Mouse (Mus musculus) retina, postnatal 7 days (tissue): Measurements from ENCODE around the gene Sod1.
"Not testable (repeated sequence)": the region's sequence is repeated elsewhere in the genome, so short reads cannot be mapped to it uniquely, and the experiment has no call there.

Experiments used
- DNase-seq: peaks from one replicate; pipeline ENCODE4 v3.0.0-alpha.2; 2012; ENCODE audit warnings: low read depth, low spot score

Sod1 gene

DNA sequence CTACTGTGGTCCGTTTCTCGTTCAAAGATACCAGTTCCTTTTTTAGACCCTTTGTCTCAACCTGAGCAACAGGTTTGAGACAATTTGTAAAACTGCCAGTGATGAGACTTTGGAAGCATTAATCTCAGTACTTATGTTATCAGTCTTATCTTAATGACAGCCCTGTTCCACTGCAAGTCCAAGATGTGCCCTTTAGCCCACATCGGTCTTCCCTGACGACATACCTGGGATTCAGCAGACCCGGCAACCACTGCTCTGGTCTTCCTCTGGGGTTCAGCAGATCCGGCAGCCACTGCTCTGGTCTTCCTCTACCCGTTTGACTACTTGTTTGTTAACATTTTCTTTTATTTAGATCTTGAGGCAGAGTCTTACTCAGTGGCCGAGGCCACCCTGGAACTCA is 8.8 kb upstream of the Sod1 start:
- no peak for DNase-seq

- no peak for DNase-seq
Observed at GRCm38 (mm10) chr16:90213477-90214339, 6.8 kb upstream of the Sod1 start.

DNA sequence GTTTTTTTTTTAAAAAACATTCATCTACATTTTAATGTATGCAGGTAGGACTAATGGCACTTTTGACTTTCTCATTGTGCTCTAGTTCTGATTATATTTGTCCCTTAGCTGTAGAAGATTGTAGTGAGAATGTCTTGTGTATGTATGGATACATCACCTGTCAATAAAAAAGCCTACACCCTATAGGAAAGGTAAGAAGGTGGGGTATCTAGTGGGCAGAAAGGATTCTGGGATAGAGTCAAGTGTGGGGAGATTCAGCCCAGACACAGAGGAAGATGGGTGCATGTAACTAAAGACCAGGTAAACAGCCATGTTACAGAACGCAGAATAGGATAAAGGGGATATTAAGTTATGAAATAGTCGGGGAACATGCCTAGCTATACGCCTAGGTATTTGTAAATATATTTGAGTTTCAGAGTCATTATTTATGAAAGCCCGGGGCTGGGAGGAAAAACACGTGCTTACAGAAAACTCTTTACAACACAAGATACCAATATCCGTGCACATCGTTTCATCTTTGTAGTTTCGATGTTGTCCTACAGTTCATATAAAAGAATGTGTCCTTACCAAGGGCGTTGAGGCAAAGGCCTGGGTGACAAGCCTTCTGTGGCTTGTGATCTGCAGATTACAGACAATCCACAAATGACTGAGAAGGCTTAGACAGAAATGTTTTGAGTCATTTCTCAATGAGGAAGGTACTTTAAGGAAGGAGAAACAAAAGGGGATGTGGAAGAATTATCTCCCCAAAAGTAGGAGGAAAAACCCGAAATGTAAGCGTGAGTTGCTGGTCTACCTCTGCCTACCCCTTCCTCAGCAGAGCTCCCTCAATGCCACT is 5.6 kb upstream of the Sod1 start:
- DNase-seq, result no peak

GRCm38 (mm10) chr16:90215879-90216278 is 4.7 kb upstream of the Sod1 start:
- DNase-seq, result not testable (repeated sequence)

DNA sequence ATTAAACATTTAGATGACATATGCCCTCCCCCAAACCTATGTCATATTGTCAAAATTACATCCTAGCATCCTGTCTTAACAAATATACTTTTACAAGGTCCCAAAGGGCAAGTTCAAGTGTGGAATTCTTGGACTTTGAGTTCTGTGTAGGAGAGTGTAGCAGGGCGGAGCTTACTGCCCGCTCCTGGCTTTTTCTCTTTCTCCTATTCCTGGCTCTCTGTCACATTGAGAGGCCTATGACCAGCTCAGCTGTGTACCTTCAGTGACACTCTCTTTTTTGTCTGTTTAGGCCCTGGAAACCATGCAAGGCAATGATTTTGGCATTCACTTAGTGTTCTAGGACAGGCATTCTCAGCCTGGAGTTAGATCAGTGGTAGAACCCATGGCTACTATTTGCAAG is 4.1 kb upstream of the Sod1 start:
- no peak for DNase-seq

DNA sequence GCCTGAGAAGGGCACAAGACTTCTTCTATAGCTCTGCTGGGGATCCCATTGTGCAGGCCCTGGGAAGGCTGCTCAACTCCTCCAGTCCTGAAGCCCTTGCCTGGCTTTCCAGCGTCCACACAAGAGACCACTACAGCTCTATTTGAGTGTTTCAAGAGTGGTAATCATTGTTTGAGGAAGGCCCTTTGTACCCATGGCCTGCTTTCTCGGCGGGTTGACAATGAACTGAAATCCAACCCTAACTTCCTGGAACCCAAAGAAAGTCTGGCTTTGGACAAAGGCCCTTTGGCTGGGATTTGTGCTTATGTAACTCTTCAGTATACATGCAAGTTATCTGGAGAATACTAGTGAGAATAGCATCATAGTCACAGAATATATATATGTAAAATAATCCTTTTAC is 3.2 kb upstream of the Sod1 start:
- DNase-seq, result no peak

GRCm38 (mm10) chr16:90217926-90218325 is 2.6 kb upstream of the Sod1 start:
- no peak for DNase-seq

DNA sequence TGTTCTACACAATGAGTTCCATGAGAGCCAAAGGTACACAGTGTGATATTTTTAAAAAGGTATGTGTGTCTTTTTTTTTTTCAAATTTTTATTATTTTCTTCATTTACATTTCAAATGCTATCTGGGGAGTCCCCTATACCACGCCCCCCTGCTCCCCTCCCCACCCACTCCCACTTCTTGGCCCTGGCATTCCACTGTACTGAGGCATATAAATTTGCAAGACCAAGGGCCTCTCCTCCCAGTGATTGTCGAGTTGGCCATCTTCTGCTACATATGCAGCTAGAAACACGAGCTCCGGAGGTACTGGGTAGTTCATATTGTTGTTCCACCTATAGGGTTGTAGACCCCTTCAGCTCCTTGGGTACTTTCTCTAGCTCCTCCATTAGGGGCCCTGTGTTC is 1.1 kb upstream of the Sod1 start:
- DNase-seq, result not testable (repeated sequence)

- no peak for DNase-seq
Observed at GRCm38 (mm10) chr16:90220892-90221431, 408 bp downstream of the Sod1 start.

GRCm38 (mm10) chr16:90221441-90222070 is 1.0 kb downstream of the Sod1 start:
- DNase-seq, result no peak

DNA sequence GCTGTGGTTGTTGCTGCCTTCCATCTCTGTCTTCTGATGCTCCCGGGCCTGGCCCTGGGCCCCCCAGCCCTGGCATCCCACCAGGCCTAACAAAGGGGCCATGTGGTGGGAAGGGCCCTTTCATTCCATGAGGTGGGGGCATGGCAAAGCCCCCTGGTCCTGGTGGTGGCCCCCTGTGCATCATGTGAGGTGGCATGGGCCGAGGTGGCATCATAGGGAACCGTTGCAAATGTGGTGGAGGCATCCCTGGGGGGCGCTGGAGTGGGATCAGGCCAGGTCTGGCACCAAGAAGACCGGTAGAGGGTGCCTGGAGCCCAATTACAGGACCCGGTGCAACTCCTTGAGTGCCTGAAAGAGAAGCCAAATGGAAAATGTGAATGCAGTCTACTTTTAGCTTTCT is 9.3 kb downstream of the Sod1 start:
- DNase-seq, result no peak

- no peak for DNase-seq
Observed at GRCm38 (mm10) chr16:90231302-90231701, 10.7 kb downstream of the Sod1 start.

DNA sequence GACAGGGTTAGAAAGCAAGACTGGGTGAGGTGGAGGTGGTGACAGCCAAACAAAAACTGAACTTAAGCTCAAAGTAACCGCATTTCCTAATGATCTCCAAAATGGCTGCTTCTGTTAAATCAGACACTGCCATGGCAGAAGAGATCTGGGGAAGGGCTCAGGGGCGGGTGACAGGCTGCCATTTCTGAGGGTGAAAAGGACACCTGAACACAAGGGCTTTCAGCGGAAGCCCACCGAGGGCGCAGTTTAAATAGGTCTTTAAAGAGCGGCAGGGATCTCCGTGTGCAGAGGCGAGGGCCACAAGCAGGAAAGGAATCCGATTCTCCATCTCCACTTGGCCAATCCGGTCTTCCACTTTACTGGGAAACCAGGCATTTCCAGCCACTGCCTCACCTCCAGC is 13.1 kb downstream of the Sod1 start:
- no peak for DNase-seq

DNA sequence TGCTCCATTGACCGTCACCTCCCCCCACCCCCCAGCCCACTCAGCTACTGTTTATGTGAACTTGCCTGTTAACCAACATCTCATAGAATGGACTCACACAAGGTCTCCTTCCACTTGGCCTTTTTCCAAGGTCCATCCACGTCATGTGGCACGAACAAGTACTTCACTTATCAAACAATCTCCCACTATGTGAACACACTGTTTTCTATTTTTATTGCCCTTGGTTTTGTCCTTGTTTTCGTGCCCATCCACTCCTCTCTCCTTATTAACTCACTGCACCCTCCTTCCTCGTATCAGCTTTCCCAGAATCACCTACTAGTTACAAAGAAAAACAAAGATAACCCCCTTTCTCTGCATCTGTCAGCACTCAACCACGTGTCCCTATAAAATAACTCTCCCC is 14.1 kb downstream of the Sod1 start:
- no peak for DNase-seq

DNA sequence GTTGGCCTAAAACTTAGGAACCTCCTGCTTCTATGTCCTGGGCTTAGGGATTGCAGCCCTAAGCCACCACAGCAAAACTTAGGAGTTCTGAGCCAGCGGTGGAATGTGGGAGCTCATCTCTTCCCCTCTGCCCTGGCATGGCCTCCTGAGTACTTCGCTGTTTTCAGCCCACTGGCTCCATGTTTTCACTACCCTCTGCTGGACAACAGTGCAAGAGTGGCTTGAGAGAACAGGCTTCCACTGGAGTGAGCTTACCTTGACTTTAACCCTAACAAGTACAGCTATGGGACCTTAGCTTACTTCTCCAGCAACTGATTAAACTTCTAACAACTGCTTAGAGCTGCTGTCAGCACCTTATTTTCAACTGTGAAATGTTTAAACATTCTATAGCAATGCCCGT is 14.6 kb downstream of the Sod1 start:
- no peak for DNase-seq

DNA sequence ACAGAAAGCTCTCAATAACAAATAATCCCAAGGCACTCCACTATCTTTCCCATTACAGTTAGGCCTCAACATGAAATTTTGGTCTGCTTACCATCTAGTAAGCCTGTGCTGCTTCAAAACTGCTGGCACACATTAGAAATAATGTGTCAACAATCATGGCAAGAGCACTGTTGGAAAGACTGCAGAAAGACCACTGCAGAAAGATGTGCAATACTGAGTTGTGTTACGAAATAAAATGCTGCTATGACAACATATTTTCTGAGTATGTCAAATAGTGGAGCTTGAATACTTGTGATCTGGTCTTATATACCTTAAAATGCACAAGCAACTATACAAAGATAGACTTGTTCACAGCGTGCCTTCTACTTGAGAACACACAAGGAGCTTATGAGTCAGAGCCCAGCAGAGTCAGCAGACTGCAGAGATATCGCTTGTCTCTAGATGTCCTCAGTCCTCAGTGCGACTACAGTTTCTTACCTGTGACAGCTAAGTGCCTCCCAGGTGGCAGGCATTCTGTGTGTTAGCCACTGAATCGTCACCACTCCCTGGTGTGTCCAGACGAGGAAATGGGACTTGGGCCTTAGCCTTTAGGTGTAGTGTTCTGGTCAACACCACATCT is 18.7 kb downstream of the Sod1 start:
- DNase-seq, result no peak

DNA sequence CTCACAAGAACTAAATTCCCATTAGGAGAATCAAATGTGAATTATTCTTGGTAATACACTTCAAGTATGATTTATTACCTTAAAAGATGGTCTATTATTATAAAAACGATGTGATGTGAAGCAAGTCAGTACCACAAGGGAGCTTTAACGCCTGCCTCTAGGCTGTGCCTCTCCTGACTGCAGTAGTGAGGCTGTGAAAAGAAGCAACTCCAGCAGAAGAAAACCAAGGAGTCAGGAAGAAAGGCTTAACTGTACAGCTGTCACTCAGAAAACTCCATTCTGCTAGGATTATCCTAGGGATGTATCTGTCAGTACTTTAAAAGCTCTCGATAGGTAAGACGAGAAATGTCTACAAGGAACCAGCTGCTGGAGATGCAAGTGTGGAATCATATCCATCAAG is 21.3 kb downstream of the Sod1 start:
- no peak for DNase-seq

GRCm38 (mm10) chr16:90242426-90243304 is 22.1 kb downstream of the Sod1 start:
- no peak for DNase-seq

DNA sequence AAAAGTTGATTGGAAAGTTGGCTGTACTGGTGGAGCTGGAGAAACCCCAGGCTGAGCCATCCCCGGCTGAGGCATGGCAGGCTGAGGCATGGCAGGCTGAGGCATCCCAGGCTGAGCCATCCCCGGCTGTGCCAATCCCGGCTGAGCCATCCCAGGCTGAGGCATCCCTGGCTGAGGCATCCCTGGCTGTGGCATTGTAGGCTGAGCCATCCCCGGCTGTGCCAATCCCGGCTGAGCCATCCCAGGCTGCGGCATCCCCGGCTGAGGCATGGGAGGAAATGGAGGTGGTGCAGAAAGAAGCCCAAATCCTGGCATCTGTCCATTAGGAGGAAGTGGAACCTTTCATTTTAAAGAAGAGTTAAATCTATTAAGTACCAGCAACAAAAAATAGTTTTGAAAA is 29.5 kb downstream of the Sod1 start:
- DNase-seq, result no peak

DNA sequence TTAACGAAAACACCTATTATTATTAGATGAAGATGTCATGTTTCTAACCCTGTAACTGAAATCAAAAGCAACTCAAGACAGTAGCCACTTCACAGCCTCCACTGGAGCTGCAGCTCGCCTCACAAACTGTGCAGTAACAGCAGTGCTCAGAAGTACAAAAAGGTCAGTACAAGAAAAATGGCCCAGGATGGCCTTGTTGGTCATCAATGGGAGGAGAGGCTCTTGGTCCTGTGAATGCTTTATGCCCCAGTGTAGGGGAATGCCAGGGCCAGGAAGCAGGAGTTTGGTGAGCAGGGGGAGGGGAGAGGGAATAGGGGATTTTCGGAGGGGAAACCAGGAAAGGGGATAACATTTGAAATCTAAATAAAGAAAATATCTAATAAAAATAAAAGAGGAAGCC is 30.7 kb downstream of the Sod1 start:
- DNase-seq, result not testable (repeated sequence)

DNA sequence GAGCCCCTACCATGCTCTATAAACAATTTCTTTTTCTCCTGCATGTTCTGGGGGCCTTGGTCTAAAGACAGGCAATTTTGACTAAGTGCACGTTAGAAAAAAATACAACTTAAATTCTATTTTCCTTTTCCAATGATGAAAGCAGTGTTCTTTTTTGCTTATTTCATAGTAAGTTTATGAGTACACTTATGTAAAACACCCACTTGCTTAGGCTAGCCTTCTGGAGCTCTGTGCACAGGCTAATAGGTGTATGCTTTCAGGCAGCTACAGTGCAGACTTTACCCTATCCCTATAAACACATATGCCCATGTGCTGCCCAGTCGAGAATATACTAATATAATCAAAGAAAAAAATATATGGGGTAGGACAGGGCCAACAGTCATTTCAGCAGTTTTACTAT is 32.0 kb downstream of the Sod1 start:
- no peak for DNase-seq
